Mouse (Mus musculus) kidney, postnatal 10 days (tissue): ENCODE measurements around the gene E2f3.
A peak's percentile ranks its signal among the peaks of the same experiment; 100 is the strongest.

Experiments
- DNase-seq: peaks from one replicate; pipeline ENCODE4 v3.0.0; 2021; ENCODE audit warnings: mixed read lengths

E2f3 gene

GRCm38 (mm10) chr13:29913606-29914005 lies 72.3 kb downstream of the E2f3 start:
- DNase-seq = no peak

- DNase-seq = no peak
Observed at GRCm38 (mm10) chr13:29913061-29913460, 72.8 kb downstream of the E2f3 start.

- DNase-seq = no peak
Observed at GRCm38 (mm10) chr13:29912251-29912650, 73.6 kb downstream of the E2f3 start.

- no peak for DNase-seq
Observed at GRCm38 (mm10) chr13:29911141-29911540, 74.7 kb downstream of the E2f3 start.

- no peak for DNase-seq
Observed at GRCm38 (mm10) chr13:29908431-29908830, 77.4 kb downstream of the E2f3 start.

- no peak for DNase-seq
Observed at GRCm38 (mm10) chr13:29907995-29908394, 77.9 kb downstream of the E2f3 start.

GRCm38 (mm10) chr13:29906734-29907133 lies 79.1 kb downstream of the E2f3 start:
- no peak for DNase-seq

- no peak for DNase-seq
Observed at GRCm38 (mm10) chr13:29903341-29903740, 82.5 kb downstream of the E2f3 start.

- no peak for DNase-seq
Observed at GRCm38 (mm10) chr13:29902676-29903075, 83.2 kb downstream of the E2f3 start.

- no peak for DNase-seq
Observed at GRCm38 (mm10) chr13:29901641-29902040, 84.2 kb downstream of the E2f3 start.

- no peak for DNase-seq
Observed at GRCm38 (mm10) chr13:29866780-29867179, 119.1 kb downstream of the E2f3 start.

GRCm38 (mm10) chr13:29864331-29864730 lies 121.5 kb downstream of the E2f3 start:
- no peak for DNase-seq

GRCm38 (mm10) chr13:29860087-29860486 lies 125.8 kb downstream of the E2f3 start:
- no peak for DNase-seq

GRCm38 (mm10) chr13:29857436-29857835 lies 128.4 kb downstream of the E2f3 start:
- peak; percentile 28 for DNase-seq
